Mouse (Mus musculus): ENCODE results near the gene Ehbp1l1. TPM values are rescaled to one million over a fixed set of nuclear protein-coding genes. Genes with fewer than 3 reads are reported as not detected.

Gene Ehbp1l1
- polyA plus RNA-seq, 2 experiments: 25.4 to 51.1 TPM

DNA sequence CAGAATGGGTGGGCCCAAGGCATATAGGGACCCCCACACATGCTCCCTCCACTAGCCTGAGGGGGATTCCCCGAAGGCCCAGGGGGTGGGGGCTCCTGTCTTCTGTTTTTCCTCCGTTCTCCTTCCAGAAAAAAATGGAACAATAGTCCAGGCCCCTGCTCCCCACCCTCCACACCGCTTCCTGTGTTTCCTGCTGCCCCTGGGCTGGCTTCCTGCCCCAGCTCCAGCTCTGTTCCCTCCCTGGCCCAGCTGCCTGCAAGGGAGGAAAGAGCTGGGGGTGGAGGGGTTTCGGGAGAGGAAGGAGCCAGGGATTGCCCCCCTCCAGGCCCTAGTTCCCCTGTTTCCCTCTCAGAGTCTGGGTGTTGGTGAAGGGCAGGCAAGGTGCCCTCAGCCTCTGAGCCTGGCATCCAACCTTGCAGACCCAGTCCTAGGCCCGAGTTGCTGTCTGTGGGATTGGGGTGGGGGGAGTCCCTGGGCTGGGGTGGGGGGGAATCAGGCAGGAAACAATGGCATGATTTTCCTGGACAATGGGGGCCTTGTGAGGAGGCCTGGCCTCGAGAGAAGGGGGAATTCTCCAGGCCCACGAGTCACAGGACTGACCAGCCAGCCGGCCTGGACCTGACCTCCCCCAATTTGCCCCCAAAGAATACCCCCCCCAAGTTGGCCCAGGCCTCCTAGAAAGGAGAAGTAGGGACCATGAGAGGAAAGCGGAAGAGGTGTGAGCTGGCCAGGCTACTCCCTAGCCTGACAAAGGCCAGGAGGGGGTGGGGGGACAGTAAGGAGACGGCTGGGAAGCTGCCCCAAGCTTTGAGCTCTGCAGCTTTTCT lies 33.8 kb downstream of the Ehbp1l1 start:
- ATAC-seq (ENCODE audit: low FRiP score, low read depth) (no peak), DNase-seq (ENCODE audit: low spot score) (no peak)
- H3K4me3 ChIP-seq (replicated peaks; ENCODE audit: low read length): peak overlapping the region; percentile 88
- peak overlapping the region; percentile 61 for H3K27ac ChIP-seq (replicated peaks; ENCODE audit: low read depth, low read length)
- H3K4me2 ChIP-seq (replicated peaks; ENCODE audit: low read depth, low read length, severe bottlenecking): peak overlapping the region; percentile 77
- no peaks in the 10 kb centered on the region for H3K27me3 ChIP-seq (ENCODE audit: control insufficient read depth, insufficient read depth, low read length)
- H3K4me1 ChIP-seq (ENCODE audit: control insufficient read depth, insufficient read depth, low read length): peaks cover 26% of the 10 kb centered on the region
- peak overlapping the region; percentile 79 for H3K9ac ChIP-seq (ENCODE audit: low read depth, low read length, severe bottlenecking)
- no peak for TF ChIP-seq POLR2A (IDR thresholded peaks at IDR 0.05; ENCODE audit: borderline replicate concordance, extremely low read depth, insufficient read depth, insufficient read length)
- 64% methylated on average over 10 of the region's 10 CpGs for WGBS
- peaks cover 62% of the 10 kb centered on the region for H3K36me3 ChIP-seq (ENCODE audit: control insufficient read depth, insufficient read depth, low read length)
- no peaks in the 10 kb centered on the region for H3K9me3 ChIP-seq (ENCODE audit: control insufficient read depth, low read length)

DNA sequence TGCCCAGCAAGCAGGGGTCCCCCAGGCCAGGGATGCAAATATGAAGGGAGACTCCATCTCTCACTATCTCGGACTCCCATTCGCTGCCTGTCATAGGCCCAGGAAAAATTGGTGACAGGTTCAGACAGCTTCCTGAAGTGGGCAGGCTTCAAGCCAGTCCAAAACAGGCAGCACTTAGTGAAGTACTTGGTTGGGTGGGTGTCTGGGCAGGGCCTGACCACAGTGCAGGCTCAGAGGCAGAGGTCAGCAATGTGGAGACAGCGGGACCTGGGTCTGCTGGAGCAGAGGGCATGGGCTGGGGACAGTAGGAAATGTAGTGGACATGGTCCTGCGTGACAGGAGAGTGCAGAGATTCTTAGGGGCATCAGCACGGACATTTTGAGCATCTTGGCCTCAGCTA lies 34.5 kb downstream of the Ehbp1l1 start:
- no peak for TF ChIP-seq POLR2A (IDR thresholded peaks at IDR 0.05; ENCODE audit: borderline replicate concordance, extremely low read depth, insufficient read depth, insufficient read length)
- DNase-seq (ENCODE audit: low spot score) (no peak), ATAC-seq (ENCODE audit: low FRiP score, low read depth) (no peak)
- Histone ChIP-seq H3K4me3 (replicated peaks; ENCODE audit: low read length) (peak overlapping the region; percentile 88), H3K4me2 (replicated peaks; ENCODE audit: low read depth, low read length, severe bottlenecking) (peak overlapping the region; percentile 77), H3K27me3 (ENCODE audit: control insufficient read depth, insufficient read depth, low read length) (no peaks in the 10 kb centered on the region), H3K9me3 (ENCODE audit: control insufficient read depth, low read length) (no peaks in the 10 kb centered on the region), H3K9ac (ENCODE audit: low read depth, low read length, severe bottlenecking) (peak overlapping the region; percentile 79), H3K4me1 (ENCODE audit: control insufficient read depth, insufficient read depth, low read length) (peaks cover 26% of the 10 kb centered on the region), H3K27ac (replicated peaks; ENCODE audit: low read depth, low read length) (peak overlapping the region; percentile 61), H3K36me3 (ENCODE audit: control insufficient read depth, insufficient read depth, low read length) (peaks cover 59% of the 10 kb centered on the region)
- WGBS: 88% methylated on average over 5 of the region's 5 CpGs

DNA sequence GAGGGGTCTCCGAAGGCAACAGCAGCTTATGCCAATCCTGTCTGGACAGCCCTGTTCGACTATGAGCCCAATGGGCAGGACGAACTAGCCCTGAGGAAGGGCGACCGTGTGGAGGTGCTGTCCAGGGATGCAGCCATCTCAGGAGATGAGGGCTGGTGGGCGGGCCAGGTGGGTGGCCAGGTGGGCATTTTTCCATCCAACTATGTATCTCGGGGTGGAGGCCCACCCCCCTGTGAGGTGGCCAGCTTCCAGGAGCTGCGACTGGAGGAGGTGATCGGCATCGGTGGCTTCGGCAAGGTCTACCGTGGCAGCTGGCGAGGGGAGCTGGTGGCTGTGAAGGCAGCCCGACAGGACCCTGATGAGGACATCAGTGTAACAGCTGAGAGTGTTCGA lies 35.8 kb downstream of the Ehbp1l1 start:
- peak overlapping the region; percentile 91; the same call in 1 of the 2 replicates for H3K27ac ChIP-seq (replicated peaks; ENCODE audit: low read depth, low read length)
- no peaks in the 10 kb centered on the region for H3K27me3 ChIP-seq (ENCODE audit: control insufficient read depth, insufficient read depth, low read length)
- ATAC-seq (ENCODE audit: low FRiP score, low read depth): no peak
- WGBS: 68% methylated on average over 15 of the region's 15 CpGs
- peak overlapping the region; percentile 88 for H3K4me3 ChIP-seq (replicated peaks; ENCODE audit: low read length)
- DNase-seq (ENCODE audit: low spot score): no peak
- H3K9me3 ChIP-seq (ENCODE audit: control insufficient read depth, low read length): no peaks in the 10 kb centered on the region
- H3K4me1 ChIP-seq (ENCODE audit: control insufficient read depth, insufficient read depth, low read length): peaks cover 26% of the 10 kb centered on the region
- no peak for TF ChIP-seq POLR2A (IDR thresholded peaks at IDR 0.05; ENCODE audit: borderline replicate concordance, extremely low read depth, insufficient read depth, insufficient read length)
- H3K4me2 ChIP-seq (replicated peaks; ENCODE audit: low read depth, low read length, severe bottlenecking): peak overlapping the region; percentile 77
- H3K36me3 ChIP-seq (ENCODE audit: control insufficient read depth, insufficient read depth, low read length): peaks cover 59% of the 10 kb centered on the region
- H3K9ac ChIP-seq (ENCODE audit: low read depth, low read length, severe bottlenecking): peak overlapping the region; percentile 79

DNA sequence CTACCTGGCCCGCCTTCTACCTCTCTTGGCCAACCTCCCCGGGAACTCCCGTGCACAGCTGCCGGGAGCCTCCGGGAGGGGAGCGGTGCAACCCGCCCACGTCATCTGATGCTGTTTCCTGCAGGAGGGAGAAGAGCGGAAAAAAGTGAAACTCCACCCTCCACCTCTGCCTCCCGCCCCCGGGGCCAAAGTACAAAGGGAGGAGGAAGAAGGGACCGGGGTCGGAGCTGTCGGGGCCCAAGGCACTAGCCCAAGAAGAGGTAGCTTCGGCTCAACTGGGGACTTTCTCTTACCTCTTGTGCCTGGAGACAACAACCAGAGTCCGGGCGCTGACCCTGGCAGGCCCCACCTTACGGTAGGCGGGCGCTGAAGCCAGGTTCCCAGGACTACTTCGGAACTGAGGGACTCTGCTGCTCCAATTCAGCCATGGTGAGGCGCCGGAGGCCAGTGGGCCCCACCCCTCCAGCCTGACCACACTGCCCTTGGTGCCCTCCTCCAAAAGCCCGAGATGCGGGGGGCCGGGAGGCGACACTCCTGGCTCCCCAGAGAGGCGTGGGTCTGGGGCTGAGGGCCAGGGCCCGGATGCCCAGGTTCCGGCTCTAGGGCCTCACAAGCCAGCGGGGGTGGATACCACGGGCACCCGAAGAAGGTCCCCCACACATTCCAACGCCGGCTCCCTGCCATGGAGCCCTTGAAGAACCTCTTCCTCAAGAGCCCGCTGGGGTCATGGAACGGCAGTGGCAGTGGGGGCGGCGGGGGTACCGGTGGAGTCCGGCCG lies 36.4 kb downstream of the Ehbp1l1 start:
- 0 out of 2 replicates have a peak, but pooled peaks have one; percentile 18 for TF ChIP-seq POLR2A (IDR thresholded peaks at IDR 0.05; ENCODE audit: borderline replicate concordance, extremely low read depth, insufficient read depth, insufficient read length)
- Histone ChIP-seq H3K9ac (ENCODE audit: low read depth, low read length, severe bottlenecking) (peak overlapping the region; percentile 79), H3K4me1 (ENCODE audit: control insufficient read depth, insufficient read depth, low read length) (peaks cover 26% of the 10 kb centered on the region), H3K4me3 (replicated peaks; ENCODE audit: low read length) (peak overlapping the region; percentile 88), H3K9me3 (ENCODE audit: control insufficient read depth, low read length) (no peaks in the 10 kb centered on the region), H3K4me2 (replicated peaks; ENCODE audit: low read depth, low read length, severe bottlenecking) (peak overlapping the region; percentile 77), H3K27ac (replicated peaks; ENCODE audit: low read depth, low read length) (peak overlapping the region; percentile 91), H3K36me3 (ENCODE audit: control insufficient read depth, insufficient read depth, low read length) (peaks cover 59% of the 10 kb centered on the region), H3K27me3 (ENCODE audit: control insufficient read depth, insufficient read depth, low read length) (no peaks in the 10 kb centered on the region)
- 9% methylated on average over 39 of the region's 42 CpGs for WGBS
- peak; percentile 89 for DNase-seq (ENCODE audit: low spot score)
- peak; percentile 56 for ATAC-seq (ENCODE audit: low FRiP score, low read depth)

DNA sequence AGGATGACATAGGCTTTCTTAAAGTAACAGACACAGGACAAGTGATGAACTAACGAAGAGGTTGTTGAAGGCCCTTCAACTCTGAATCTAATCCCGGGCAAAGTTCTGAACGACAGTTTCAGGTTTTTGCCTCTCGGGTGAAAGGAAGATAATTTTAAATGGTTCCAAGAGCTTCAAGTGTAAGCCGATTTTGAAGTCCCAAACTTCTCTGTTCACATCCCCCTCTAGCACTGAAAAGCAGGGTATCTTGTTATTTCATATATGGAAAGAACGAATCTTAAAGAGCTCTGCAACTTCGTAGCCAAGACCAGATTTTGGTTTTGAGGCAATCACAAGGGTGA lies 37.1 kb downstream of the Ehbp1l1 start:
- 3% methylated on average over 7 of the region's 7 CpGs for WGBS
- no peaks in the 10 kb centered on the region for H3K9me3 ChIP-seq (ENCODE audit: control insufficient read depth, low read length)
- ATAC-seq (ENCODE audit: low FRiP score, low read depth) (no peak), DNase-seq (ENCODE audit: low spot score) (no peak)
- peak overlapping the region; percentile 88 for H3K4me3 ChIP-seq (replicated peaks; ENCODE audit: low read length)
- peak overlapping the region; percentile 79 for H3K9ac ChIP-seq (ENCODE audit: low read depth, low read length, severe bottlenecking)
- H3K4me1 ChIP-seq (ENCODE audit: control insufficient read depth, insufficient read depth, low read length): peaks cover 26% of the 10 kb centered on the region
- H3K36me3 ChIP-seq (ENCODE audit: control insufficient read depth, insufficient read depth, low read length): peaks cover 60% of the 10 kb centered on the region
- no peaks in the 10 kb centered on the region for H3K27me3 ChIP-seq (ENCODE audit: control insufficient read depth, insufficient read depth, low read length)
- peak overlapping the region; percentile 91 for H3K27ac ChIP-seq (replicated peaks; ENCODE audit: low read depth, low read length)
- H3K4me2 ChIP-seq (replicated peaks; ENCODE audit: low read depth, low read length, severe bottlenecking): peak overlapping the region; percentile 77
- TF ChIP-seq POLR2A (IDR thresholded peaks at IDR 0.05; ENCODE audit: borderline replicate concordance, extremely low read depth, insufficient read depth, insufficient read length): no peak
